Mouse (Mus musculus): ENCODE data around the gene Cckbr.
"Not testable (repeated sequence)": the region's sequence is repeated elsewhere in the genome, so short reads cannot be mapped to it uniquely, and the experiment has no call there.

GRCm38 (mm10) chr7:105453345-105453744 lies 27.8 kb downstream of the Cckbr start:
- not testable (repeated sequence) for TF ChIP-seq POLR2A (IDR thresholded peaks at IDR 0.05; ENCODE audit: insufficient read length, low read depth); TCF12 (IDR thresholded peaks at IDR 0.05; ENCODE audit: insufficient read depth, poor library complexity, severe bottlenecking); CEBPB (IDR thresholded peaks at IDR 0.05; ENCODE audit: insufficient read depth, poor library complexity, severe bottlenecking); USF1 (IDR thresholded peaks at IDR 0.05; ENCODE audit: low read depth); MAX (IDR thresholded peaks at IDR 0.05; ENCODE audit: low read depth); MYOD1 (IDR thresholded peaks at IDR 0.05; ENCODE audit: control insufficient read depth in 1 of 3, insufficient read length in 2 of 3, low read depth in 2 of 3)
